Mouse (Mus musculus): ENCODE results near the gene Ginm1.

DNA sequence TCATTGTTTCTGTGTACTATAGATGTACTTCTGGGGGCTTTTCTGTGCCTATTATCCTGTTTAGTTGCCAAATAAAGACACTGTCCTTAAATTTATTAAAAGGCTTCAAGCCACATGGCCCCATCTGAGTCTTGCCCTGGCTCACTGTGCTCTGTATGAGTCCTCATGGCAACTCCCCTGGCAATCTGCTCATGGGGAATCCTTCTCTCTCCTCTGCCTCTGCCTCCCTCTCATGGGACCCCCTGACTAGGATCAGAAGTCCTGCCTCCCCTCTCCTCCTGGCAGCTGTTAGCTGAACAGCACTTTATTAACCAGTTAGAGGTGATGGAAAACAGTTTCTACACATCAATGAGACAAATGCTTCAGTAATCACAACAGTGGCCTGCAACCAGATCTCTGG, 61.0 kb downstream of the Ginm1 start:
- TF ChIP-seq CTCF (IDR thresholded peaks at IDR 0.05; ENCODE audit: low read depth) (no peak), EP300 (IDR thresholded peaks at IDR 0.05; ENCODE audit: low read depth) (no peak)
